Mouse (Mus musculus) liver, embryonic 11.5 days (tissue): ENCODE measurements around the gene Vta1. TPM values are rescaled to one million over a fixed set of nuclear protein-coding genes. Genes with fewer than 3 reads are reported as not detected.

ENCODE experiments used
- ATAC-seq: fragments of 200-750 bp; cut with Nextera tagmentation; replicated peaks from 2 replicates; pipeline ENCODE4 v1.8.0; 2017; ENCODE audit warnings: moderate number of reproducible peaks, mild to moderate bottlenecking, moderate TSS enrichment, moderate library complexity; ENCODE audit not compliant: low FRiP score
- DNase-seq: peaks from one replicate; pipeline ENCODE4 v3.0.0-alpha.2; 2017; ENCODE audit warnings: low spot score
- H3K27ac ChIP-seq: fragments of 300-500 bp; sonication (generic); 2 replicates; pipeline ENCODE4 v1.5.1; 2014; ENCODE audit warnings: mild to moderate bottlenecking, low read depth, low read length, control low read depth
- H3K27me3 ChIP-seq: fragments of 300-500 bp; sonication (generic); replicated peaks from 2 replicates; pipeline ENCODE4 v1.6.1; 2014; ENCODE audit warnings: low read length, mixed read lengths; ENCODE audit not compliant: control insufficient read depth, insufficient read depth
- H3K36me3 ChIP-seq: fragments of 300-500 bp; sonication (generic); 2 replicates; pipeline ENCODE4 v1.6.1; 2014; ENCODE audit warnings: mild to moderate bottlenecking, low read length, moderate library complexity, mixed read lengths; ENCODE audit not compliant: control insufficient read depth, insufficient read depth
- H3K4me1 ChIP-seq: fragments of 300-500 bp; sonication (generic); replicated peaks from 2 replicates; pipeline ENCODE4 v1.6.1; 2014; ENCODE audit warnings: low read length, mixed read lengths; ENCODE audit not compliant: control insufficient read depth, insufficient read depth
- H3K4me2 ChIP-seq: fragments of 300-500 bp; sonication (generic); 2 replicates; pipeline ENCODE4 v1.6.1; 2014; ENCODE audit warnings: mild to moderate bottlenecking, control low read depth, moderate library complexity
- H3K4me3 ChIP-seq: fragments of 300-500 bp; sonication (generic); 2 replicates; pipeline ENCODE4 v1.5.1; 2014; ENCODE audit warnings: low read depth, low read length, control low read depth
- H3K9ac ChIP-seq: fragments of 300-500 bp; sonication (generic); 2 replicates; pipeline ENCODE4 v1.6.1; 2014; ENCODE audit warnings: low read depth, low read length, control low read depth
- H3K9me3 ChIP-seq: fragments of 300-500 bp; sonication (generic); 2 replicates; pipeline ENCODE4 v1.6.1; 2016; ENCODE audit warnings: low read length, inconsistent platforms, mixed read lengths; ENCODE audit not compliant: control insufficient read depth
- WGBS: fragments of 180-500 bp; shearing (Covaris S2); extraction: QIAGEN DNeasy Blood & Tissue Kit; methylation state at CpG from one replicate; pipeline ENCODE4 v1.1.7; 2014; 5-methylcytosine and 5-hydroxymethylcytosine counted together
- polyA plus RNA-seq: library from polyadenylated mRNA; unstranded; fragments of >200 nt; fragmentation: Nextera tagmentation; extraction: Ambion mirVana; gene quantifications from 2 replicates; pipeline ENCODE4 v1.2.1, GENCODE M21; 2014

Gene Vta1
- polyA plus RNA-seq, 1 experiment from 2014 or later: 83.6 TPM

DNA sequence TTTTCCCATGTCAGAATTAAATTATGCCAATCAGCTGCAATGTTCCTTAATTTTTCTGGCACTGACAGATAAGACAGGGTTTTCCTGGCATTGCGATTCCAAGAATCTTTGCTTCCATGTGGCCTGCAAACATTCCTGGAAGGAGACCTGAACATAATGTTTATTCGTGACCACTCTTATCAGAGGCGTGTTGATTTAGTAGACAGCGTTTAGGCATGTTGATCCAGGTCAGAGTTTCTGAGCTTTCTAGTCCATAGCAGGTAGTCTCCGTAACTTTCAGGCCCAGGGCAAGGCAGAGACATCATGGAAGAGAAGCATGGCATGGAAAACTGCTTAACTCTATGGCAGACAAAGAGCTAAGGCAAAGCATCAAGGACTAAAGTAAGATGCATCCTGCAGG lies 97.8 kb downstream of the Vta1 start:
- Histone ChIP-seq H3K4me2 (no peak overlapping the region), H3K9ac (no peak overlapping the region), H3K4me3 (no peak overlapping the region), H3K4me1 (no peaks in the 10 kb centered on the region), H3K27ac (no peak overlapping the region), H3K36me3 (no peaks in the 10 kb centered on the region), H3K27me3 (no peaks in the 10 kb centered on the region), H3K9me3 (no peaks in the 10 kb centered on the region)
- ATAC-seq (no peak), DNase-seq (no peak)
- 63% methylated on average over 5 of the region's 5 CpGs for WGBS

Other genes with a start within 250 kb of the Vta1 start
- gene Adgrg6, start 159.9 kb downstream of the Vta1 start, polyA plus RNA-seq: 0.81 and 1.4 TPM in 2 replicates
- gene Nmbr, start within 50 bp of the Vta1 start, polyA plus RNA-seq: 0.26 and 0.43 TPM in 2 replicates
- not detected in 2 replicates for gene Gje1, start 12.7 kb upstream of the Vta1 start, polyA plus RNA-seq